Mouse (Mus musculus) olfactory bulb, adult 2 months (tissue): ENCODE results near the gene Map3k6. TPM values are rescaled to one million over a fixed set of nuclear protein-coding genes. Genes with fewer than 3 reads are reported as not detected.
A peak's percentile ranks its signal among the peaks of the same experiment; 100 is the strongest.

Experiments used
- H3K27ac ChIP-seq: fragments of 200-500 bp; 2 replicates; pipeline ENCODE4 v1.5.1; 2012; ENCODE audit warnings: low read depth, low read length; ENCODE audit not compliant: insufficient read depth
- H3K4me1 ChIP-seq: fragments of 200-500 bp; 2 replicates; pipeline ENCODE4 v1.6.1; 2012; ENCODE audit warnings: low read length; ENCODE audit not compliant: control insufficient read depth, insufficient read depth
- H3K4me3 ChIP-seq: fragments of 200-500 bp; 2 replicates; pipeline ENCODE4 v1.5.1; 2012; ENCODE audit warnings: mild to moderate bottlenecking, low read depth, low read length, moderate library complexity; ENCODE audit not compliant: insufficient read depth
- CTCF ChIP-seq: fragments of 200-500 bp; IDR thresholded peaks from 2 replicates; pipeline ENCODE4 v1.5.1; 2012; ENCODE audit warnings: low read depth, mild to moderate bottlenecking, low read length, moderate library complexity; ENCODE audit not compliant: insufficient read depth
- POLR2A ChIP-seq: fragments of 200-500 bp; IDR thresholded peaks from 2 replicates; pipeline ENCODE4 v1.6.1; 2012; ENCODE audit warnings: mild to moderate bottlenecking, low read depth, low read length, moderate library complexity; ENCODE audit not compliant: insufficient read depth
- WGBS: fragments of 180-500 bp; shearing (Covaris S2); methylation state at CpG from one replicate; pipeline ENCODE4 v1.1.7; 2018; 5-methylcytosine and 5-hydroxymethylcytosine counted together
- polyA plus RNA-seq: library from polyadenylated mRNA; stranded (reverse); fragments of >200 nt; gene quantifications from 2 replicates; pipeline ENCODE4 v1.2.4, GENCODE M21; 2012; ENCODE audit warnings: low replicate concordance; ENCODE audit not compliant: missing spikeins, insufficient read depth, insufficient read length

Map3k6 gene
- polyA plus RNA-seq, 1 experiment, result not detected

DNA sequence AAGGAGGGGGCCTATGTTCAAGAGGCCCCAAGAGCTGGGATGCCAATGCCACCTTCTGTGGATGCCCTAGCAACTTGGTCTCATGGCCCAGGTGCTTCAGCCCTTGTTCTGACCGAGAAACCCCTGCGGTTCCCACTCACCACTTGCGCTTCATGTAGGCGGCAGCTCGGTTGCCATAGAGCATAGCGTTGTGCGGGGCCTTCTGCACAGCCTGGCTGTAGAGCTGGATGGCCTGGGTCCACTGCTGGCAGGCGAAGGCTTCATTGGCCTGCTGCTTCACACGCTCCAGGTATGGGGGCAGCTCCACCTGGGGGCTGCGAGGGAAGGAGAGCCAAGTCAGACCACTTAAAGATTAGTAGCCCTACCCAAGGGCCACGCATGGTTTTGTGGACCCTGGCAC, 59.8 kb downstream of the Map3k6 start:
- H3K27ac ChIP-seq, result no peak overlapping the region
- peaks cover 25% of the 10 kb centered on the region for H3K4me1 ChIP-seq
- no peak for TF ChIP-seq POLR2A
- no peak for TF ChIP-seq CTCF
- no peak overlapping the region for H3K4me3 ChIP-seq
- WGBS, result 85% methylated on average over 11 of the region's 11 CpGs

- no peak overlapping the region for H3K27ac ChIP-seq
- peaks cover 25% of the 10 kb centered on the region for H3K4me1 ChIP-seq
- peak; percentile 77 for TF ChIP-seq CTCF
- TF ChIP-seq POLR2A, result no peak
- WGBS, result 25% methylated on average over 4 of the region's 4 CpGs
- no peak overlapping the region for H3K4me3 ChIP-seq
Observed at GRCm38 (mm10) chr4:133301802-133302201, 61.2 kb downstream of the Map3k6 start.

Other genes with a start within 250 kb of the Map3k6 start
- not detected in 2 replicates for gene Ahdc1, start 229.6 kb upstream of the Map3k6 start, polyA plus RNA-seq
- not detected in 2 replicates for gene Wasf2, start 110.3 kb upstream of the Map3k6 start, polyA plus RNA-seq
- not detected in 2 replicates for gene Cd164l2, start 28.7 kb upstream of the Map3k6 start, polyA plus RNA-seq
- not detected in 2 replicates for gene Gpr3, start 28.3 kb upstream of the Map3k6 start, polyA plus RNA-seq
- not detected in 2 replicates for gene Sytl1, start 22.3 kb downstream of the Map3k6 start, polyA plus RNA-seq
- not detected in 2 replicates for gene Tmem222, start 37.0 kb downstream of the Map3k6 start, polyA plus RNA-seq
- gene Wdtc1, start 112.7 kb downstream of the Map3k6 start, polyA plus RNA-seq, result 113 TPM in 1 of 2 replicates, not detected in the other
- gene Slc9a1, start 128.9 kb downstream of the Map3k6 start, polyA plus RNA-seq, result not detected in 2 replicates
- not detected in 2 replicates for gene Tent5b, start 239.3 kb downstream of the Map3k6 start, polyA plus RNA-seq